Mouse (Mus musculus): ENCODE data around the gene Drd2. TPM values are rescaled to one million over a fixed set of nuclear protein-coding genes. Genes with fewer than 3 reads are reported as not detected.

Gene Drd2
- polyA plus RNA-seq, 1 experiment from 2014 or later: 8.4 TPM

- Histone ChIP-seq H3K4me2 (no peak overlapping the region), H3K27me3 (replicated peaks) (no peaks in the 10 kb centered on the region), H3K4me1 (no peaks in the 10 kb centered on the region), H3K36me3 (no peaks in the 10 kb centered on the region), H3K27ac (replicated peaks) (no peak overlapping the region), H3K4me3 (replicated peaks) (no peak overlapping the region), H3K9ac (replicated peaks) (no peak overlapping the region), H3K9me3 (replicated peaks) (0 out of 2 replicates have a peak, but pooled peaks cover 2% of the 10 kb centered on the region)
- ATAC-seq (ENCODE audit: low FRiP score): no peak
- 89% methylated on average over 3 of the region's 3 CpGs for WGBS
These were observed 115.7 kb downstream of the Drd2 start for GRCm38 (mm10) chr9:49456136-49456535.

Other genes starting within 250 kb of the Drd2 start
- gene Gm4894, start 90.1 kb upstream of the Drd2 start, polyA plus RNA-seq (2015; fragmentation: Nextera tagmentation; extraction: Ambion mirVana): not detected in 2 replicates
- gene Ankk1, start 86.4 kb downstream of the Drd2 start, polyA plus RNA-seq (2015; fragmentation: Nextera tagmentation; extraction: Ambion mirVana): not detected in 2 replicates
- gene Ttc12, start 145.6 kb downstream of the Drd2 start, polyA plus RNA-seq (2015; fragmentation: Nextera tagmentation; extraction: Ambion mirVana): 1.8 and 2.5 TPM in 2 replicates